Mouse (Mus musculus): Measurements from ENCODE around the gene Cops2.

Gene Cops2

DNA sequence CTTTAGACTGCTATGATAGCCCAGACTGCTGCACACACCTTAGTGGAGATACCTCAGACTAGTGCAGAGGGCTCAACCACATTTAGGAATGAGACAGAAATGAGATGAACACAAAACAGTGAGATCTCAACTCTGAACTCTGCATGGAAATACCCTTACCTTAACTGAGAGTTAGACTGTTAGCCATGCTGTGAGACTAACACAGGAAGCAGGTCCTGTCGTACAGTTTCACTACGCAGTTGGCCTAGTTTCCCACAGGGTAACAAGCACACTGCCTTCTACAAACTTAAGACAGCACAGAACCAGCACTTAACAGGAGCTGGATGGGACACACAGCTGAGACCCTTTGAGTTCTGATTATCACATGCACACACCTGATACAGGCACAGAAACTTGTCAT lies 29.0 kb downstream of the Cops2 start:
- intact Hi-C loops (cut with DNase I), result no loop called here

DNA sequence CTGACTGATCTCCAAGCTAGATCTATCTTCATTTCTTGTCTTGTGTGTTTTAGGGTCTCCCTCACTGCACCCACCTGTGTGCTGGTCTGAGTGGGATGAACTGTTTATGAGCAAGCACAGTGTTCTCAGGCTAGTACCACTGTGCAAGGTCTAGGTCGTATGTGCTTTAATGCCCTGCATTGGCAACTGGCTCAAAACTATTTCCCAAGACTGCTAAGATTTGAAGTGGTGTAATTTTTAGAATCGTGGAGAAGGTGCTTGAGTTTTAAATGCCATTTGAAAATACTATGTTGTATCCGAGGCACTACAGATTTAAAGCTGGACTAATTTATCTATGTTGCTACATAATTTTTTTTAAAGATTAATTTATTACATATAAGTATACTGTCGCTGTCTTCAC lies 31.0 kb downstream of the Cops2 start:
- intact Hi-C loops (cut with DNase I), result no loop called here

DNA sequence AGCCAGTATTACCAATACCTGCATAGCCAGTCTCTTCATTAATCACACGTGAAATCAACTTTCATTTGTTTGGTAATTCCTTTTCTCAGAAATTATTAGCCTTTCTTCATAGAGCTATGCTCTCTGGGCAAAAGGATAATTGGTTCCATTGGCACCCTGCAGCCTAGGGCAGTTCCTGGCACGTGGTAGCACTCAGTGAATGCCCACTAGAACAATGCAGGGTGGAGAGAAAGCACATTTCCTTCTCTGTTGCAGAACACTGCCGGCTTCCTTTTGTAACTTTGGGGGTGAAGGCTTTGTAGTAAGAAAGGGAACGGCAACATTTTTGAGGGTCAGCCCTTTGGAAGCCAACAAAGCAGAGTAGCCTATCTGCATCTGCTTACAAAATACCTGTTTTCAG lies 32.7 kb downstream of the Cops2 start:
- intact Hi-C loops (cut with DNase I), result no loop called here

- intact Hi-C loops (cut with DNase I), result no loop called here
Observed at GRCm38 (mm10) chr2:125820397-125820796, 38.5 kb downstream of the Cops2 start.

- intact Hi-C loops (cut with DNase I), result no loop called here
Observed at GRCm38 (mm10) chr2:125813972-125814595, 44.9 kb downstream of the Cops2 start.

- intact Hi-C loops (cut with DNase I), result no loop called here
Observed at GRCm38 (mm10) chr2:125811332-125811731, 47.6 kb downstream of the Cops2 start.

DNA sequence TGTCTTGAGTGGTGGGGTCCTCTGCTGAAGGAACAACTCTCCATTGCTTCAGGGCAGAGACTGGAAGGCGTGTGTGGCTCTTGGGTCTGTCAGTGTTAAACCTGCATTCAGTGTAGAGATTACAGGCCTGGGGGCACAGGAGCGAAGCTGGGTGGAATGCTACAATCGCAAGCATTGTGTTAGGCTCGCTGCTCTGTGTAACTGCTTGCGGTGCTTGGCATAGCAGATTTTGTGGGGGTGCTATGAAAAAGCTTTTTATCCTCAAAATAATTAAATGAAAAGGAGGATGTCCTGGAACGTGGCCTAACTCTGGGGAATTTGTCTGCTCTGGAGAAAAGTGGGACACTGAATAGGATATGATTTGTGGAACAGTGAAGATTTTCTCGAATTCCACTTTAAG lies 49.4 kb downstream of the Cops2 start:
- intact Hi-C loops (cut with DNase I), result no loop called here

GRCm38 (mm10) chr2:125805826-125806225 lies 53.1 kb downstream of the Cops2 start:
- intact Hi-C loops (cut with DNase I), result no loop called here

DNA sequence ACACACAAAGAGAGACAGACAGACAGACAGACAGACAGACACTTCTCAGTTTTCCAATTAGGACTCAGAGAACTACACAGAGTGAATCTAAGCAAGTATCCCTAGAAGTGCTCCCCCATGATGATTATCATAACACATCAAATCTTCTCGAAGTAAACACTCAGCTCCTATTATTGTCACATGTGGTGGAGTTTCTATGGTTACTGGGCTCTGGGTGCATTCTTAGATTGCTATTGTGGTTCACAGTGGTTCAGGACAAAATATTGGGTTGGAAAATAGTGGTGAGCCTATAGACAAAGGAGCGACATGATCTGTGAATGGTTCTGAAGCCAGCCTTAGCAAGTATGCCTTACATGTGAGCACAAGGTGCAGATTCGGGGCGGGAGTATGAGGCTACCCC lies 57.0 kb downstream of the Cops2 start:
- intact Hi-C loops (cut with DNase I), result no loop called here

DNA sequence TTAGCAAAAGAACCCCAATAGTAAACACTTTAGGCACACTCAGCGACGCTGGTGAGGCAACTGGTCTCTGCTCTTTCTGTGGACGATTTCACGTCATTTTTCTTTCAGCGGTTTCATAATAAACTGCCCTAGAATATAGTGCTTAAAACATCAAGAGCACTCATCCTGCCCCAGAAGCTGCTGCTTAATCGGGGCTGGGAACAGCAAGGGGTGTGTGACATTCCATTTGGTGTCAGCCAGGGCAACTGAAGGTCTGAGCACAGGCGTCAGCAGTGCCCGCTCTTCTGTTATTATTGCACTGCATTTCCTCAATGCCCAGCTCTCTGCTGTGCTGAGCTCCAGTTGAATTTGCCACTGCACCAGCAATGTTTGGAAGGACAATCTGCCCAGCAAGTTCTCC lies 57.9 kb downstream of the Cops2 start:
- intact Hi-C loops (cut with DNase I), result no loop called here

GRCm38 (mm10) chr2:125800428-125800827 lies 58.5 kb downstream of the Cops2 start:
- intact Hi-C loops (cut with DNase I), result no loop called here

DNA sequence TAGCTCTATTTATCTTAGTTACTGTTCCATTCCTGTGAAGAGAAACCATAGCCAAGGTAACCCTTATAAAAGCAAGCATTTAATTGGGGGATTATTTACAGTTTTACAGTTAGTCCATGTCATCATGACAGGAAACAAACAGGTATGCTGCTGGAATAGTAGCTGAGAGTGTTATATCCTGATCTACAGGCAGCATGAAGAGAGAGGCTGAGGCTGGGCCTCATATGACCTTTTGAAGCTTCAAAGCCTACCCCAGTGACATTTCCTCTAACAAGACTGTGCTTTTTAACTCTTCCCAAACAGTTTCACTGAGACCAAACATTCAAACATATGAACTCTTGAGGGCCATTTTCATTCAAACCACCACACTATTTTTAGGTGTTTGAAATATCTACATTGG lies 61.1 kb downstream of the Cops2 start:
- intact Hi-C loops (cut with DNase I), result no loop called here

DNA sequence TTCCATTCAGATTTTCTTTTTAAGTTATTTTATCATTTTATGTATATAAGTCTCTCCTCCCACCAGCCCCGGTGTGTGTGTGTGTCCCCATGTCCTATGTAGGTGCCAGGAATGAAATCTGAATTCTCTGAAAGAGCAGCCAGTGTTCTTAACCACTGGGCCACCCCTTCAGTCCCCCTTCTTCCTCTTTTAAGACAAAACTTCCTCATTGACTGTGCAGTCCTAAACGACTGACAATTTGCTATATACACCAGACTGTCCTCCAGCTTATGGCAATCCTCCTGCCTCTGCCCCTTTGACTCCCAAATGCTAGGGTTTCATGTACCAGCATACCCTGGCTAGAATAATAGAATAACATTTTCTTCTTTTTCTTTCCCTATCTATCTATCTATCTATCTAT lies 63.8 kb downstream of the Cops2 start:
- intact Hi-C loops (cut with DNase I), result no loop called here

- intact Hi-C loops (cut with DNase I), result no loop called here
Observed at GRCm38 (mm10) chr2:125794166-125794565, 64.8 kb downstream of the Cops2 start.

DNA sequence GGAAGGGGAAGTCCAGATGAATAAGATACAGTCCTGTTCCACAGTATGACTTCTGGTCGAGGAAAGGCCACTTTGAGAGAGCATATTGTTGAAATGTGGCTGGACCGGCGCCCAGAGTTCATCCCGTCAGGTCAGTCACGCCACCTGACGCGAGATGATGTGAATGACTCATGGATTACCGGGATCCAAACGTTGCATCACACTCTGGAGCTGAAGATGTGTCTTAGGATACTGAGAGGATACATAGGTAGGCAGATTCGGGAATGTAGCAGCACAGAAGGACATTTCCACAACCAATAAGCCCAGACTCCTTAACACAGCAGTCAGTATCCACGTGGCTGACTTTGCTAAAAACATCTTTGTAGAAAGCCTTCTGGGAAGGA lies 66.1 kb downstream of the Cops2 start:
- intact Hi-C loops (cut with DNase I), result no loop called here

DNA sequence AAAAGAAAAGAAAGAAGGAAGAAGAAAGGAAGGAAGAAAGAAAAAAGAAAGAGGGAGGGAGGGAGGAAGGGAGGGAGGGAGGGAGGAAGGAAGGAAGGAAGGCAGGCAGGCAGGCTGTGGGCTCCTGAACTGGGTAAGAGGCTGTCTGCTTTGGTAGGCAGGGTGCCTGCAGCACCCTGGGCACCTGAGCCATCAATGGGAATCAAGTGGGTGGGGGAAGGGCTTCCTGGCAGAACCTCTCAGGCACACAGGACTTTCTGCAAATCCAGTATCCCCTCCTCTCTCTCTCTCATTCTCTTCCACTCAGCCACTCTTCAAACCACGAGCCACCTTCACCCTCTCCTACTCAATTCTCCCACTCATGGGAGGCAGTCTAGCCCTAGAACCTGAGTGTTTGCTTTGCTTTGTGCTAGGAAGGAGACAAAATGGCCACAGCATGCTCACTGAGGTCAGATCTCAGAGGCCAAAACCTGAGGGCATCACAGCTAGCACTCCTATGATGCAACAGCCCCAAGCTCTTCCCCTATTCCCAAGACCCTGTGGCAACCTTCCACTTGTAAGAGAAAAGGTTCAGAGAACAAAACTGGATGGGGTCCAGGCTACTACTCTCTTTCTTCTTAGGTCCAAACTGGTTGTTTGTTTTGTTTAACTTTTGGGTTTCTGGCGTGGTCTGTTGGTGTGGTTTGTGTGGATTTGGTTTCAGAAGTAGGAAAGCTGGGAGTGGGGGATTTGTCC lies 66.6 kb downstream of the Cops2 start:
- intact Hi-C loops (cut with DNase I), result no loop called here

DNA sequence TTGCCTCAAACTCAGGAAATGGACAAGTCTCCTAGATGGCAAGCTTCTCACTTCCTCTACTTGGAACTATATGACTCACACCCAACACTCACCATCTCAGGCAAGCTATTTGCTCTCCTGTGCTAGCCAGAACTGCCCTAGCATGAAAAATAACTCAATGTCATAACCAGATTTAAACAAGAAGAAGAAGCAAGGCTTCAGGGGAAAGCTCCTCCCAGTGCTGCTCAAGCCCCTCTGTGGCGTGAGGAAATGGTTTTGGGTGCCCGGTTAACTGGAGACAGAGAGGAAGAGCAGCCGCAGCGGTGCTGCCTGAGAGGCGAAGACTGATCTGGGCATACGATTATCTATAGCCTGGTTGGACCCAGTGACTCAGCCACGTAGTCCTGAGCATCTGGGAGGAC lies 67.5 kb downstream of the Cops2 start:
- intact Hi-C loops (cut with DNase I), result no loop called here

DNA sequence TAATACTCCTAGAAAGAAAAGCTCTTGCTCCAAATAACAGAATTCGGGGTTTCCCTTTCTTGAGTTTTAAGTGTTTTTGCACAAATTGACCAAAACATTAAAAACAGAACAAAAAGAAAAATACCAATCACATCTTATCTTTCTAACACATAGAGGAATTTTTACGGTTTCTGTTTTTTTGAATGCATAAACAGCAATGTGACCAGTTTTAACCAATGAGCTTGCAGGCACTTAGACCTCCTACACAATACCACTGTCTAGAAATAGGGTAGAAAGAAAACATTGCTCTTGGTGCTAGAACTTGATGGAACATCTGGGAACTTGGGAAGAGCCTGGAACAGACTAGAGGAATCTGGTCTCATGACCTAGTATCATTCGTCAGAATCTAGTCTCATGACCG lies 68.7 kb downstream of the Cops2 start:
- intact Hi-C loops (cut with DNase I), result no loop called here

GRCm38 (mm10) chr2:125789265-125789664 lies 69.7 kb downstream of the Cops2 start:
- intact Hi-C loops (cut with DNase I), result no loop called here

GRCm38 (mm10) chr2:125788785-125789184 lies 70.2 kb downstream of the Cops2 start:
- intact Hi-C loops (cut with DNase I), result no loop called here

GRCm38 (mm10) chr2:125788351-125788750 lies 70.6 kb downstream of the Cops2 start:
- intact Hi-C loops (cut with DNase I), result no loop called here

GRCm38 (mm10) chr2:125785021-125785420 lies 73.9 kb downstream of the Cops2 start:
- intact Hi-C loops (cut with DNase I), result no loop called here

GRCm38 (mm10) chr2:125784392-125784791 lies 74.5 kb downstream of the Cops2 start:
- intact Hi-C loops (cut with DNase I), result no loop called here

Measured in adrenal gland (tissue).